Mouse (Mus musculus) B cell, adult 2 months (primary cell): ENCODE results near the gene Il17rd.

Experiments used
- DNase-seq, 2 experiments: peaks; one replicate each; pipeline ENCODE4 v3.0.0; 2022

Gene Il17rd

GRCm38 (mm10) chr14:27038783-27039182 is at the start of gene Il17rd:
TSS of gene Il17rd (plus strand) at chr14:27038941.
- peak; percentile 68 to 83 for DNase-seq

GRCm38 (mm10) chr14:26991622-26992021 is 47.1 kb upstream of the Il17rd start:
- DNase-seq = no peak

GRCm38 (mm10) chr14:26993427-26993826 is 45.3 kb upstream of the Il17rd start:
- no peak for DNase-seq

DNA sequence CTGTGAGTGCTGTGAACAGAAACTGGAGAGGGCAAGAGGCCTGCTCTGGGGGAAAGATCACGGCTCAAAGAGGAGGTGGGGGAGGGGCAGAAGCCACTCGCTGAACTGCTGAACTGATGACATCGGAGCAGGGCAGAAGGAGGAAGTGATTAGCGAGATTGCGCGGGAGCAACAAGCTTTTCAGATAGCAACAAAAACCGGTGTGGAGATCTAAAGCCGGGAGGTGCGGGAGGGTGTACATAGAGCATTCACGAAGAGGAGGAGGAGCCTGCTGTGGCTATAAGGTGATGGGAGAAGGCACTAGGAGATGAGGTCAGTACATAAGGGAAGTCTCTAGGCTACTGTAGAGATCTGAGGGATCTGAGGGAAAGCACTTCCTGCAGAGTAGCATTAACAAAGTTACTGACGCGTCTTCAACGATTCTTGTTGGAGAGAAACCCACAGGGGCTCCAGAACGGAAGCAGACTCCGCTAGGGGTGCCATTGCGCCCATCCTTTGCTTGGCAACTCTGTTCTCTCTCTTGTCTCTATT is 44.5 kb upstream of the Il17rd start, which contains the start of gene Hesx1:
Gene Hesx1 (plus strand): TSS at position 206 of the 531 bp plus-strand sequence.
- peak; percentile 55 to 80 for DNase-seq

GRCm38 (mm10) chr14:26996257-26996656 is 42.5 kb upstream of the Il17rd start:
- DNase-seq = no peak

DNA sequence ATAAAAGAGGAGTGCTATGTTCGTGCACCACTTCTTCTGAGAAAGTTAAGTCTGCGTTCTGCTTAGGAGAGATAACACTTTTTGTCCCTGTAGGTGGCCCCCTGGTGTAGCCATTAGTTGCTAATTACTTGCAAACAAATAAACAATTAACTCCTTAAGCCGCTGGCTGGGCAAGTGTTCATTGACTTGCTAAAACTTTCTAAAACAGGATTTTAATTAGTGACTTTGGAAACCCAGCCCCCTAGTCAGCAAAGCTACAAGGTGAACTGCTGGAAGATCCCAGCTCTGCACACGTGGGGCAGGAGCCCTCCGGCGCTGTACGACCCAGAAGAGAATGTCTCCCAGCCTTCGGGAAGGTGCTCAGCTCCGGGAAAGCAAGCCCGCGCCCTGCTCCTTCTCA is 38.4 kb upstream of the Il17rd start:
- no peak for DNase-seq

GRCm38 (mm10) chr14:27004906-27005305 is 33.8 kb upstream of the Il17rd start:
- no peak for DNase-seq

- no peak for DNase-seq
Measured at GRCm38 (mm10) chr14:27005937-27006336, 32.8 kb upstream of the Il17rd start.

DNA sequence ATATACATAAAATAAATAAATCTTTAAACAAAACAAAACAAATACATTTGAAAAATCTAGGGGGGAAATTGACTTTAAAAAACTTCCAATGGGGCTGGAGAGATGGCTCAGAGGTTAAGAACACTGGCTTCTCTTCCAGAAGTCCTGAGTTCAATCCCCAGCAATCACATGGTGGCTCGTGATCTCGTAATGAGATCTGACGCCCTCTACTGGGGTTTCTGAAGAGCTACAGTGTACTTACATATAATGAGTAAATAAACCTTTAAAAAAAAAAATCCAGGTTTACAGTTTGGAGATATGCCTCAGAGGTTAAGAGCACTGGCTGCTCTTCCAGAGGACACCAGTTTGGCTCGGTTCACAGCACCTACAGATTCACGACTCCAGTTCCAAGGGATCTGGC is 27.2 kb upstream of the Il17rd start:
- no peak for DNase-seq

DNA sequence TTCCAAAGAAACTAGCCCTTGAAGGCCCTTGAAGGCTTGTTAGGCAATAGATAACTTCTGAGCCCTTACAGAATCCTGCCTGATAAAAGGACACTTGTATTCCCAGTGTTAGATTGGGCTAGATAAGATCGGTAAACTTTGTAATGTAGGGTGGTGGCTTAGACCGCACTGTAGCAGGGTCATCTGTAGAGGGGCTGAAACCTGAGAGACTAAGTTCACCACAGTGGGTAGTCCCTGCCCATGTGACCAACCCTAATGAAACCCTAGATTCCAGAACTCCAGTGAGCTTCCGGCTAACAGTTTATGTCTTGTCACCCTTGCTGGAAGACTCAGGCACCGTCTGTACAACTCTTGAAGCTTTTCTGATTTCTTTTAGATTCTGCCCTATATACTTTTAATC is 25.1 kb upstream of the Il17rd start:
- DNase-seq = no peak

DNA sequence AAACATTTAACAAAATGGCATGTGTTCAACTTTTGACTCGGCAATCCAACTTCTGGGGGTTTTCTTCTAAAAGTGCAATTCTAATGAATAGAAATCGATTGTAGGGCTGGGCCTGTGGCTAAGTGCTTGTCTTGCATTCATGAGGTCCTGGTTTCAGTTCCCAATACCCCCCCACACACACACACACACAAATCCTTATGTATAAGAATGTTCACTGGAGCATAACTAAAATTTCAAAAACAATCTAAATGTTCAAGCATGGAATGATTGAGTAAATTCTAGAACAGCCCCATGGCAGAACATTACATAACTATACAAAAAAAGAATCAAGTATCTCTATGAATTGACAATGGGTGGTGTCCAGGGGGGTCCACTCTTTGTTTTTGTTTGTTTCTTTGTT is 20.8 kb upstream of the Il17rd start:
- no peak for DNase-seq

- DNase-seq = no peak
Measured at GRCm38 (mm10) chr14:27019850-27020249, 18.9 kb upstream of the Il17rd start.

DNA sequence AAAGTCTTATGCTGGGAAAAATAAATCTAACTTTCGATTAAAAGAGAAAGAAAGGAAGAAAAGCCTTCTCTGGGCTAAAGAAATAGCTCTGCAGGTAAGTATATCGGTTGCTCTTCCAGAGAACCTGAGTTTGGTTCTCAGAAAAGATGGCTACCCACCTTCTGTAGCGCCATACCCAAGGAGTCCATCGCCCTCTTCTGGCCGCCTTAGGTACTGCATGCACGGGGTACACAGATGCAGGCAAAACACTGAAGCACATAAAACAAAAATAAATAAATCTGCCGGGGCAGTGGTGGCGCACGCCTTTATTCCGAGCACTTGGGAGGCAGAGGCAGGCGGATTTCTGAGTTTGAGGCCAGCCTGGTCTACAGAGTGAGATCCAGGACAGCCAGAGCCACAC is 15.9 kb upstream of the Il17rd start:
- peak; percentile 72 to 89 for DNase-seq

DNA sequence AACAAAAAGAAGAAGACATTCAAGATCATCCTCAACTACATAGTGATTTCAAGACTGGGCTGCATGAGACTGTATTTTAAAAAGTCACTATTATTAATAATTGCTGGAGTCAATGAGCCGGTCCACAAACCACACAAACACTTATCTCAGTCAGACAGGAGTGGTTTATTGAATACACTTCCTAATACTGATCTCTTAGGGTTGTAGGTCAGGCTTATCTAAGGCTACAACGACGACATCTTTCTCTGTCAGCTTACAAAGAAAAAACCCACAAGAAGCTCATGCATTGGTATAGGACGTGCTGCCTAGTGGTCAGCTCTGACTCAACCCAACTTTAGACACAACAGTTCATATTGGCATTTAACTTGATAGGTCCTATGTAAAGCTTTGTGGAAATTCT is 14.1 kb upstream of the Il17rd start:
- no peak for DNase-seq

GRCm38 (mm10) chr14:27029771-27030173 is 9.0 kb upstream of the Il17rd start:
- DNase-seq = peak in 1 of 2 experiments; percentile 42

GRCm38 (mm10) chr14:27031142-27031541 is 7.6 kb upstream of the Il17rd start:
- peak; percentile 68 to 85 for DNase-seq

- DNase-seq = no peak
Measured at GRCm38 (mm10) chr14:27037513-27037912, 1.2 kb upstream of the Il17rd start.

GRCm38 (mm10) chr14:27039281-27040248 is 824 bp downstream of the Il17rd start:
- DNase-seq = peak in 1 of 2 experiments; percentile 20

- no peak for DNase-seq
Measured at GRCm38 (mm10) chr14:27040451-27040850, 1.7 kb downstream of the Il17rd start.

GRCm38 (mm10) chr14:27042280-27042983 is 3.7 kb downstream of the Il17rd start:
- peak in 1 of 2 experiments; percentile 32 for DNase-seq

DNA sequence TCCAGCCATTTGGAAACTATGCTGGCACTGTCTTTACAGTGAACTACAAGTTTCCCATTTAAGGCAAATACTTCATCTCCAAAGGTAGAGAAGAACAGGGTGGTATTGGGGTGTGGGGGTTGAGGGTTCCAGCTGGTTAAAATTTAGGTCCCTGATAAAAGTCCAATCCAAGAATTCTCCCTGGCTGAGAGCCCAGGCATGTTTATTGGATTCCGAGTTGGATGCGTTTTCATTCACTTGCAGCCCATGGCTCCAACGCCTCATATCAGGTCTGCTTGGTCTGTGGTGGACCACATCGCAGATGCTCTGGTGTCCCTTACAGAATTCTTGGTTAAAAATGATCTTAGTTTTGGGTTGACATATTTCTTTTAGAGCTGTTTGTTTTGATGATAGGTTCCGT is 4.7 kb downstream of the Il17rd start:
- DNase-seq = no peak

DNA sequence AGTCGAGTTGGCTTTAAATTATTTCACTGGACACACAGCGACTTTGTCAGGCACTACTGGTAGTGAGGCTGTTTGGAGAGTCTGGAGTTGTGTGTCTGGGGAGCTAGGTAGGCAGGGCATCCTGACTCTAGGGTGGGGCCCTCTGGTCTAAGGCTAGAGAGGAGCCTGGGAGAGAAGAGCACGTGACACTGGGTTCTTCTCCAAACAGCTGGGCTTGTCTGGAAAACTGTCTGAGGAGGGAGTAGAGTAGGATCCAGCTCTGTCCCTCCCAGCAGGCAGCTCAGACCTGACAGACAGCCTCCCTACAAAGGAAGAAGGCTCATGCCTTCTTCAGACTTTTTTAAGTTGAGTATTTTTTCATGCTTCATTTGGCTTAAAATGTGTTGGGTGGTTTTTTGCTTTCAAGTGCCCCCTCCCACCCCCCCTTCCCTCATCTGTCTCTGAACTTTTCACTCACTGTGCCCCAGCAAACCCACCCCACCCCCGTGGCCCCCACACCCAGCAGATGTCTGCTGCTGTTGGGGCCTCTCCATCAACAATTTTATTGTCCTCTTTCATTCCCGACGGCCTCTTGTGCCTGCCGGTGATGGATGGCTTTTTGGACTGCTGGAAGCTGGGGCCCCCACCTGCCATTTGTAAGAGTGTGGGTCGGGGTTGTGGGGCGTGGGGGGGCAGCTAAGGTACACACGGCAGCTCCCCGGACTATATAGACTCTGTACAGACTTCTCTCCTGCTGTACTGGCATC is 5.7 kb downstream of the Il17rd start:
- no peak for DNase-seq

DNA sequence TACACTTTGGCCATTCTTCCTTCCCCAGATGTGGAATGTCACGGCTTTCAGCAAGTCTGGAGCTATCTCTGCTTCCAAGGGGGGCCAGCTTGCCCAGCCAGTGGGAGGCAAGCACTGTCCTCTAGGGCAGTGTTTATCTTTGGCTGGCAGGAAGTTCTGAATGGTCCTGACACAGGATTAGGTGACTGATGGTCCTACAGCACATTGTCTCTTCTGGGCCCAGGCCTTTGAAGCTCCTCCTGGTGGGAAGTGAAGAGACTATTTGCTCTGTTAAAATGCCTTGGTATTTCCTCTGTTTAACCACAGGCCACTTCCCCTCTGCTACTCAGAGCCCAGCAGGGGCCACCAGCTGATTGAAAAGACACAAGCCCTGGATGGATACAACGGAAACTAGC is 6.2 kb downstream of the Il17rd start:
- peak; percentile 17 to 55 for DNase-seq
